Mouse (Mus musculus) embryonic fibroblast, embryonic 13.5 days (primary cell): ENCODE results near the gene Thbd.

Source experiments
- CTCF ChIP-seq: IDR thresholded peaks from 2 replicates; pipeline ENCODE4 v1.5.1; 2011; ENCODE audit warnings: mild to moderate bottlenecking, control low read depth, low read length, moderate library complexity, borderline replicate concordance; ENCODE audit not compliant: insufficient read depth
- POLR2A ChIP-seq: IDR thresholded peaks from 2 replicates; pipeline ENCODE4 v1.6.1; 2011; ENCODE audit warnings: low read depth, mild to moderate bottlenecking, control low read depth, low read length, moderate library complexity

- TF ChIP-seq CTCF (no peak), POLR2A (no peak)
These were observed 26.9 kb downstream of the Thbd start for GRCm38 (mm10) chr2:148381076-148381475.
